Mouse (Mus musculus) lung, embryonic 15.5 days (tissue): ENCODE measurements around the gene D830030K20Rik. TPM values are rescaled to one million over a fixed set of nuclear protein-coding genes. Genes with fewer than 3 reads are reported as not detected.
"Not testable (repeated sequence)": the region's sequence is repeated elsewhere in the genome, so short reads cannot be mapped to it uniquely, and the experiment has no call there.

Experiments used
- ATAC-seq: fragments of 200-750 bp; cut with Nextera tagmentation; 2 replicates; pipeline ENCODE4 v1.8.0; 2017; ENCODE audit warnings: moderate number of reproducible peaks, borderline replicate concordance; ENCODE audit not compliant: low FRiP score, low TSS enrichment; ENCODE audit errors: extremely low read depth
- H3K27ac ChIP-seq: fragments of 300-500 bp; sonication (generic); 2 replicates; pipeline ENCODE4 v1.5.1; 2015; ENCODE audit warnings: moderate library complexity, mild to moderate bottlenecking, inconsistent platforms
- H3K27me3 ChIP-seq: fragments of 300-500 bp; sonication (generic); 2 replicates; pipeline ENCODE4 v1.6.1; 2015; ENCODE audit warnings: inconsistent platforms
- H3K36me3 ChIP-seq: fragments of 300-500 bp; sonication (generic); 2 replicates; pipeline ENCODE4 v1.6.1; 2015; ENCODE audit warnings: inconsistent platforms
- H3K4me1 ChIP-seq: fragments of 300-500 bp; sonication (generic); 2 replicates; pipeline ENCODE4 v1.6.1; 2015; ENCODE audit warnings: inconsistent platforms
- H3K4me2 ChIP-seq: fragments of 300-500 bp; sonication (generic); 2 replicates; pipeline ENCODE4 v1.6.1; 2015; ENCODE audit warnings: inconsistent platforms, mild to moderate bottlenecking, moderate library complexity
- H3K4me3 ChIP-seq: fragments of 300-500 bp; sonication (generic); 2 replicates; pipeline ENCODE4 v1.5.1; 2015; ENCODE audit warnings: mild to moderate bottlenecking, inconsistent platforms
- H3K9ac ChIP-seq: fragments of 300-500 bp; sonication (generic); 2 replicates; pipeline ENCODE4 v1.6.1; 2015; ENCODE audit warnings: inconsistent platforms
- H3K9me3 ChIP-seq: fragments of 300-500 bp; sonication (generic); 2 replicates; pipeline ENCODE4 v1.6.1; 2016; ENCODE audit warnings: inconsistent platforms
- WGBS: fragments of 180-500 bp; shearing (Covaris S2); methylation state at CpG from one replicate; pipeline ENCODE4 v1.1.7; 2015; 5-methylcytosine and 5-hydroxymethylcytosine counted together
- polyA plus RNA-seq: library from polyadenylated mRNA; unstranded; fragments of >200 nt; fragmentation: Nextera tagmentation; extraction: Ambion mirVana; gene quantifications from 2 replicates; pipeline ENCODE4 v1.2.1, GENCODE M21; 2015

Gene D830030K20Rik
- polyA plus RNA-seq = 5.7 TPM in 2 replicates

DNA sequence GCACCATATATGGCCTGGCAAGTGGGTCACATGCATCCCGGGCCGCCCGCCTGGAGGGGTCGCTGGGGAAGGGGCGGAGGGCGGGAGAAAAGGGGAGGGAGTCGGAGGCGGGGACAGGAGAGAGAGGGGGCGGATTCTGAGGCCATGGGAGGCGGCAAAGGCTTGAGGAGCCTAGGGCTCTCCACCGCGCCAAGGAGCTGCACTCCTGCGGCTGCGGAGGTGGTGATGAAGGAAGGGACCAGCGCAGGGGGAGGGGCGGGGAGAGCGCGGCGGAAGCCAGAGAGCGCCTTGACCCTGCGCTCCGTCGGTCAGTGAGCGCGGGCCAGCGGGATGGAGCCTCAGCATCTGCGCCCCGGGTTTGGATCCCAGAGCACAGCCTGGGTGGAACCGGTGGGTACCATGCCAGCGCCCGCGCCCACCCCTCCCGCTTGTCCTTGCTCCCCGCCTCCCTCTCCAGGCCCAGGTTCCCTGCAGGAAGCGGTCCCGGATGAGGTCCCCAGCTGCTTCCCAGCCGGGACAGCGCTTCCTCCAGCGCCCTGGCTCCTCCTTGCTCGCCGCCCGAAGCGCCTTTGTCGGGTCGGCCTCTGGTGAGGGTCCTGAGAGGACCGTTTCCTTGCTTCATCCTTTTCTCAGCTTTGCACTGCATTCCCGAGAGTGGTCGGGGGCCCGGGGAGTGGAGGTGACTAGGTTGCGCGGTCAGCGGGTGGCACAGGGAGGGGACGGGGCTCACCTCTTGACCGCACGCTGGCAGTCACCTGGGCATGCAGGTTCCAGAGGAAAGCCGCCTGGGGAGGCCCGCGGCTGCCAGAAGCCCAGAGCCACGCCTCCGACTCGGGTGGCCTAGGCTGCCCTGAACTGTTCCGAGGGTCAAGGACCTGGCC is at the start of gene D830030K20Rik:
D830030K20Rik (plus strand) TSS at position 217 of the 881 bp plus-strand sequence.
- not testable (repeated sequence) for H3K27ac ChIP-seq, H3K27me3 ChIP-seq, H3K9me3 ChIP-seq, H3K4me1 ChIP-seq, H3K9ac ChIP-seq, ATAC-seq, H3K36me3 ChIP-seq
- peak within 1 kb of the TSS; percentile 43 for H3K4me3 ChIP-seq
- WGBS = 1% methylated on average over 28 of the region's 62 CpGs
- H3K4me2 ChIP-seq = peak within 1 kb of the TSS; percentile 84

DNA sequence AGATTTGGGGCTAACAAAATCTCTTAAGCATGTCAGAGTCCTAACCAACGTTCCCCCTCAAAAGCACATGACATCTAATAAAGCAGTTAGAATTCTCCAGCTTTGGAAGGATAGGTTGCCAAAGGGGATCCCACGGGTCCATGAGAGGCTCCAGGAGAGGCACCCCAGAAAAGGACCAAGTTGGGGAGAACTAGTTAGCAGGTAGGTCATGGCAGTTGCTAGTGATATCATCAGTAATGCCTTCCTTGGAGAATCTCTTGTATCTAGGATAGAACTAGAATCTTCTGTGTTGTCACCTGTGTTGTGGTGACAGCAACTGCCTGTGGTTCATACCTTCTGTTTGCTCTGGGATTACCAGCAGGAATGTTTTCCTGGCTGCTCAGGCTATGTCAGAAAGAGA is 20.3 kb upstream of the D830030K20Rik start, which contains the start of gene Gm5795:
Gm5795 (plus strand) TSS at position 301 of the 400 bp plus-strand sequence.
- H3K9me3 ChIP-seq, H3K9ac ChIP-seq, H3K4me3 ChIP-seq, ATAC-seq, H3K36me3 ChIP-seq, H3K4me1 ChIP-seq, H3K27me3 ChIP-seq, H3K4me2 ChIP-seq, H3K27ac ChIP-seq: not testable (repeated sequence)
- WGBS = no CpG with 5 or more reads among the region's 2 CpGs

DNA sequence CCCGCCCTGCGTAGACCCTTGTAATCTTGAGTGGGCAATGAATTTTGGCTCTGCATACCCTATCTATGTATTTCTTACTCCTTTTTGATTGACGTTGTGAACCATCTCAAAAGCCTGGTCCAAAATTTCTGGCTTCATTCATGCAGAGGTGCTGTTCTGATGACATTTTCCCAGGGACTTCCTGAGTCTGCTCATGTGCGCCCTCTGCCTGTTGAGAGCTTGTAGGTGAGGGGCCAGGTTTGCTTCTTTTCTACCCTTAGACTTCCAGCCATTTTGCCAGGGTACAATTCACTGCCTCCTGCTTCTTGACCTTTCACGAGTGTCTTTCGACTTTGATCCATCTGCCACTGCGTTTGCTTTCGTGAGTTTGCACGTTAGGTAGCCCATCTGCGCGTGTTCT is 1.1 kb downstream of the D830030K20Rik start:
- not testable (repeated sequence) for H3K27me3 ChIP-seq, H3K4me2 ChIP-seq, H3K27ac ChIP-seq, H3K9ac ChIP-seq, H3K4me3 ChIP-seq, H3K9me3 ChIP-seq, H3K36me3 ChIP-seq, ATAC-seq, H3K4me1 ChIP-seq
- WGBS = 6% methylated on average over 10 of the region's 11 CpGs

DNA sequence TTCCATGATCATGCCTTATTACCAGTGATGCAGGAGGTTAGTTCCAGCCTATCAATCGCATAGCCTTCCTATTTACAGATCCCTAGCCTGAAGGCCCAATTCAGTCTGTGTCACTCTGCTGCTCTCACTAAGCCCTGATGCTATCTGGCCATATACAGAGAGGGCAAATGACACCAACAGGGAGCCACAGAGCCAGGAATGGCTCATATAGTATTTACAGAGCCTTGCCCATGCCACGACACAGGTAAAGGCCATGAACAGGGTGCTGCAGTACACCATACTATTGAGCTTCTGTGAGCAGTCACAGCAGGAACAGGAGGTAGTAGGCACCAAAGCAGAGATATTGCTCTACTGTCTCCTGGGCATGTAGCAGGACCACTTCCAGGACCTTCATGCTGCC is 54.2 kb downstream of the D830030K20Rik start:
- WGBS = 76% methylated on average over 2 of the region's 2 CpGs
- H3K27me3 ChIP-seq, H3K4me2 ChIP-seq, ATAC-seq, H3K4me3 ChIP-seq, H3K4me1 ChIP-seq, H3K27ac ChIP-seq, H3K9me3 ChIP-seq, H3K9ac ChIP-seq, H3K36me3 ChIP-seq: not testable (repeated sequence)

Other genes with a start within 250 kb of the D830030K20Rik start
- not detected in 2 replicates for gene Gm2888, start 178.5 kb upstream of the D830030K20Rik start, polyA plus RNA-seq
- gene Gm2897, start 159.2 kb upstream of the D830030K20Rik start, polyA plus RNA-seq = 1.5 and 2.3 TPM in 2 replicates
- gene Gm10340, start 74.5 kb upstream of the D830030K20Rik start, polyA plus RNA-seq = not detected in 2 replicates
- gene Gm5795, start 20.2 kb upstream of the D830030K20Rik start, polyA plus RNA-seq = not detected in 2 replicates
- not detected in 2 replicates for gene Gm2956, start 124.1 kb downstream of the D830030K20Rik start, polyA plus RNA-seq
- gene Gm10413, start 186.6 kb downstream of the D830030K20Rik start, polyA plus RNA-seq = not detected in 2 replicates
- gene Gm10409, start 204.1 kb downstream of the D830030K20Rik start, polyA plus RNA-seq = 1.4 and 1.7 TPM in 2 replicates
- gene Gm3005, start 219.6 kb downstream of the D830030K20Rik start, polyA plus RNA-seq = 0.62 and 1.3 TPM in 2 replicates
- not detected in 2 replicates for gene Gm10408, start 240.9 kb downstream of the D830030K20Rik start, polyA plus RNA-seq